Mouse (Mus musculus) retina, postnatal 1 day (tissue): ENCODE measurements around the gene 6030445D17Rik.

Experiments
- DNase-seq: peaks from one replicate; pipeline ENCODE4 v3.0.0-alpha.2; 2012

The 6030445D17Rik gene

GRCm38 (mm10) chr4:136462086-136462838 lies at the start of gene 6030445D17Rik:
6030445D17Rik (plus strand) TSS chr4:136462250.
- DNase-seq, result peak; percentile 73

GRCm38 (mm10) chr4:136415477-136415876 lies 46.6 kb upstream of the 6030445D17Rik start:
- no peak for DNase-seq

GRCm38 (mm10) chr4:136418962-136419361 lies 43.1 kb upstream of the 6030445D17Rik start:
- DNase-seq, result peak; percentile 42

- DNase-seq, result peak; percentile 68
These were observed 42.7 kb upstream of the 6030445D17Rik start for GRCm38 (mm10) chr4:136419386-136419785.

GRCm38 (mm10) chr4:136423224-136423623 lies 38.8 kb upstream of the 6030445D17Rik start, which contains the start of gene Htr1d:
Htr1d (plus strand) TSS chr4:136423524.
- no peak for DNase-seq

- DNase-seq, result peak; percentile 55
These were observed 37.7 kb upstream of the 6030445D17Rik start for GRCm38 (mm10) chr4:136424120-136424999.

GRCm38 (mm10) chr4:136425000-136425288 lies 37.1 kb upstream of the 6030445D17Rik start:
- peak; percentile 39 for DNase-seq

- DNase-seq, result no peak
These were observed 31.3 kb upstream of the 6030445D17Rik start for GRCm38 (mm10) chr4:136430609-136431375.

GRCm38 (mm10) chr4:136431376-136431693 lies 30.7 kb upstream of the 6030445D17Rik start:
- peak; percentile 94 for DNase-seq

- no peak for DNase-seq
These were observed 28.0 kb upstream of the 6030445D17Rik start for GRCm38 (mm10) chr4:136434029-136434428.

- no peak for DNase-seq
These were observed 22.9 kb upstream of the 6030445D17Rik start for GRCm38 (mm10) chr4:136439106-136439505.

GRCm38 (mm10) chr4:136441354-136442043 lies 20.6 kb upstream of the 6030445D17Rik start:
- no peak for DNase-seq

- no peak for DNase-seq
These were observed 17.5 kb upstream of the 6030445D17Rik start for GRCm38 (mm10) chr4:136444561-136444960.

- DNase-seq, result no peak
These were observed 12.3 kb upstream of the 6030445D17Rik start for GRCm38 (mm10) chr4:136449795-136450194.

- no peak for DNase-seq
These were observed 11.8 kb upstream of the 6030445D17Rik start for GRCm38 (mm10) chr4:136450271-136450670.

GRCm38 (mm10) chr4:136451564-136451963 lies 10.5 kb upstream of the 6030445D17Rik start:
- DNase-seq, result no peak

GRCm38 (mm10) chr4:136452286-136452685 lies 9.8 kb upstream of the 6030445D17Rik start:
- DNase-seq, result no peak

- DNase-seq, result peak; percentile 45
These were observed 9.3 kb upstream of the 6030445D17Rik start for GRCm38 (mm10) chr4:136452792-136453191.

GRCm38 (mm10) chr4:136454850-136455260 lies 7.2 kb upstream of the 6030445D17Rik start:
- peak; percentile 88 for DNase-seq

GRCm38 (mm10) chr4:136456516-136457218 lies 5.4 kb upstream of the 6030445D17Rik start:
- no peak for DNase-seq

GRCm38 (mm10) chr4:136458276-136458675 lies 3.8 kb upstream of the 6030445D17Rik start:
- no peak for DNase-seq

GRCm38 (mm10) chr4:136459210-136459609 lies 2.8 kb upstream of the 6030445D17Rik start:
- DNase-seq, result no peak
